Mouse (Mus musculus) adrenal gland, adult 18-20 months (tissue): ENCODE data around the gene Nr4a2. TPM values are rescaled to one million over a fixed set of nuclear protein-coding genes. Genes with fewer than 3 reads are reported as not detected.

Experiments
- DNase-seq, 2 experiments: peaks; one replicate each; pipeline ENCODE4 v3.0.0; 2021 to 2022; ENCODE audit warnings: low spot score in 2 of 2
- long read RNA-seq, 2 experiments: library from polyadenylated mRNA; stranded (forward); transcript quantifications; one replicate each; pipeline ENCODE4 v2.0.0; 2021
- total RNA-seq, 2 experiments: library from RNA; stranded (reverse); gene quantifications; 1 replicate in 1 of 2; 2 replicates in 1 of 2; pipeline ENCODE4 v1.2.3; 2021

Gene Nr4a2
- 10 to 100 TPM; 16.8 to 27.9 TPM for total RNA-seq
- long read RNA-seq, experiment 1, transcript Nr4a2-201 (8 exons, 3,568 nt): major isoform, 13 of 27 reads
- long read RNA-seq, experiment 1, partial matches to known transcripts: 1 of 27 reads
- long read RNA-seq, experiment 1, other reads (novel, unspliced or antisense): 11 of 27 reads
- long read RNA-seq, experiment 2, transcript Nr4a2-201 (8 exons, 3,568 nt): major isoform, 6 of 18 reads
- long read RNA-seq, experiment 2, partial matches to known transcripts: 7 of 18 reads
- long read RNA-seq, experiment 2, other reads (novel, unspliced or antisense): 5 of 18 reads

GRCm38 (mm10) chr2:57123991-57124840 lies at the start of gene Nr4a2:
Gene Nr4a2, minus strand, starts transcription at chr2:57124003.
- peak; percentile 92 to 93 for DNase-seq

- DNase-seq: no peak
Measured at GRCm38 (mm10) chr2:57165416-57165815, 41.6 kb upstream of the Nr4a2 start.

- DNase-seq: no peak
Measured at GRCm38 (mm10) chr2:57156814-57157213, 33.0 kb upstream of the Nr4a2 start.

- no peak for DNase-seq
Measured at GRCm38 (mm10) chr2:57149796-57150195, 26.0 kb upstream of the Nr4a2 start.

GRCm38 (mm10) chr2:57148231-57148630 lies 24.4 kb upstream of the Nr4a2 start:
- DNase-seq: no peak

GRCm38 (mm10) chr2:57145646-57146421 lies 22.0 kb upstream of the Nr4a2 start:
- DNase-seq: no peak

GRCm38 (mm10) chr2:57138594-57138993 lies 14.8 kb upstream of the Nr4a2 start:
- no peak for DNase-seq

- DNase-seq: no peak
Measured at GRCm38 (mm10) chr2:57127461-57127860, 3.7 kb upstream of the Nr4a2 start.

GRCm38 (mm10) chr2:57125891-57126290 lies 2.1 kb upstream of the Nr4a2 start:
- DNase-seq: no peak

- peak; percentile 55 to 66 for DNase-seq
Measured at GRCm38 (mm10) chr2:57122986-57123980, 520 bp downstream of the Nr4a2 start.

GRCm38 (mm10) chr2:57121110-57121509 lies 2.7 kb downstream of the Nr4a2 start:
- DNase-seq: no peak

GRCm38 (mm10) chr2:57117201-57117951 lies 6.4 kb downstream of the Nr4a2 start:
- DNase-seq: peak; percentile 27 to 37

GRCm38 (mm10) chr2:57116366-57117200 lies 7.2 kb downstream of the Nr4a2 start:
- DNase-seq: peak; percentile 71 to 75

GRCm38 (mm10) chr2:57115864-57116365 lies 7.9 kb downstream of the Nr4a2 start:
- DNase-seq: peak; percentile 44 to 64

- peak in 1 of 2 experiments; percentile 17 for DNase-seq
Measured at GRCm38 (mm10) chr2:57115181-57115863, 8.5 kb downstream of the Nr4a2 start.

- DNase-seq: peak; percentile 77 to 83
Measured at GRCm38 (mm10) chr2:57114211-57115151, 9.3 kb downstream of the Nr4a2 start.

GRCm38 (mm10) chr2:57113431-57113830 lies 10.4 kb downstream of the Nr4a2 start:
- DNase-seq: no peak
